Mouse (Mus musculus): ENCODE measurements around the gene Pmp22. TPM values are rescaled to one million over a fixed set of nuclear protein-coding genes. Genes with fewer than 3 reads are reported as not detected.

Gene Pmp22
- 55.0 and 57.8 TPM in 2 replicates for polyA plus RNA-seq (2011; ENCODE audit: insufficient read depth, insufficient read length, low read depth, missing spikeins)

- Histone ChIP-seq H3K9ac (ENCODE audit: low read depth, poor library complexity, severe bottlenecking) (no peak within 1 kb of the TSS), H3K4me3 (ENCODE audit: low read depth, low read length) (no peak within 1 kb of the TSS), H3K4me1 (ENCODE audit: control insufficient read depth, insufficient read depth, low read length) (peaks cover 2% of the 10 kb centered on the region), H3K36me3 (ENCODE audit: control insufficient read depth, insufficient read depth, low read length, poor library complexity, severe bottlenecking) (no peaks in the 10 kb centered on the region), H3K27ac (ENCODE audit: insufficient read depth, low read length) (no peak within 1 kb of the TSS), H3K9me3 (replicated peaks; ENCODE audit: control insufficient read depth, insufficient read depth, low read length, poor library complexity, severe bottlenecking) (no peaks in the 10 kb centered on the region), H3K27me3 (ENCODE audit: control insufficient read depth, insufficient read depth, low read length, poor library complexity, severe bottlenecking) (0 out of 2 replicates have a peak, but pooled peaks cover 8% of the 10 kb centered on the region)
- TF ChIP-seq EP300 (IDR thresholded peaks at IDR 0.05; ENCODE audit: insufficient read depth, low read depth, low read length) = no peak
- TF ChIP-seq POLR2A (IDR thresholded peaks at IDR 0.05; ENCODE audit: insufficient read depth, low read length) = no peak
- no peak for TF ChIP-seq CTCF (IDR thresholded peaks at IDR 0.05; ENCODE audit: low read depth, low read length)
Observed at GRCm38 (mm10) chr11:63128784-63129183, at the start of gene Pmp22. TSS of gene Pmp22 (plus strand) at chr11:63128982.

GRCm38 (mm10) chr11:63084536-63084935, 44.2 kb upstream of the Pmp22 start:
- H3K4me1 ChIP-seq (ENCODE audit: control insufficient read depth, insufficient read depth, low read length) = no peaks in the 10 kb centered on the region
- H3K27ac ChIP-seq (ENCODE audit: insufficient read depth, low read length) = no peak overlapping the region
- peaks cover 5% of the 10 kb centered on the region; the same call in 1 of the 2 replicates for H3K9me3 ChIP-seq (replicated peaks; ENCODE audit: control insufficient read depth, insufficient read depth, low read length, poor library complexity, severe bottlenecking)
- H3K36me3 ChIP-seq (ENCODE audit: control insufficient read depth, insufficient read depth, low read length, poor library complexity, severe bottlenecking) = no peaks in the 10 kb centered on the region
- no peaks in the 10 kb centered on the region; the same call in 1 of the 2 replicates for H3K27me3 ChIP-seq (ENCODE audit: control insufficient read depth, insufficient read depth, low read length, poor library complexity, severe bottlenecking)
- peak; percentile 8 for TF ChIP-seq CTCF (IDR thresholded peaks at IDR 0.05; ENCODE audit: low read depth, low read length)
- TF ChIP-seq EP300 (IDR thresholded peaks at IDR 0.05; ENCODE audit: insufficient read depth, low read depth, low read length) = no peak
- TF ChIP-seq POLR2A (IDR thresholded peaks at IDR 0.05; ENCODE audit: insufficient read depth, low read length) = no peak
- H3K9ac ChIP-seq (ENCODE audit: low read depth, poor library complexity, severe bottlenecking) = no peak overlapping the region
- no peak overlapping the region for H3K4me3 ChIP-seq (ENCODE audit: low read depth, low read length)

GRCm38 (mm10) chr11:63088672-63089071, 40.1 kb upstream of the Pmp22 start:
- TF ChIP-seq CTCF (IDR thresholded peaks at IDR 0.05; ENCODE audit: low read depth, low read length) = no peak
- TF ChIP-seq EP300 (IDR thresholded peaks at IDR 0.05; ENCODE audit: insufficient read depth, low read depth, low read length) = no peak
- TF ChIP-seq POLR2A (IDR thresholded peaks at IDR 0.05; ENCODE audit: insufficient read depth, low read length) = no peak
- H3K4me1 ChIP-seq (ENCODE audit: control insufficient read depth, insufficient read depth, low read length) = no peaks in the 10 kb centered on the region
- H3K4me3 ChIP-seq (ENCODE audit: low read depth, low read length) = no peak overlapping the region

GRCm38 (mm10) chr11:63090210-63090609, 38.6 kb upstream of the Pmp22 start:
- Histone ChIP-seq H3K4me1 (ENCODE audit: control insufficient read depth, insufficient read depth, low read length) (no peaks in the 10 kb centered on the region), H3K9me3 (replicated peaks; ENCODE audit: control insufficient read depth, insufficient read depth, low read length, poor library complexity, severe bottlenecking) (peaks cover 5% of the 10 kb centered on the region; the same call in 1 of the 2 replicates), H3K27ac (ENCODE audit: insufficient read depth, low read length) (no peak overlapping the region), H3K36me3 (ENCODE audit: control insufficient read depth, insufficient read depth, low read length, poor library complexity, severe bottlenecking) (no peaks in the 10 kb centered on the region), H3K27me3 (ENCODE audit: control insufficient read depth, insufficient read depth, low read length, poor library complexity, severe bottlenecking) (no peaks in the 10 kb centered on the region), H3K4me3 (ENCODE audit: low read depth, low read length) (no peak overlapping the region), H3K9ac (ENCODE audit: low read depth, poor library complexity, severe bottlenecking) (no peak overlapping the region)
- TF ChIP-seq EP300 (IDR thresholded peaks at IDR 0.05; ENCODE audit: insufficient read depth, low read depth, low read length) (no peak), POLR2A (IDR thresholded peaks at IDR 0.05; ENCODE audit: insufficient read depth, low read length) (no peak), CTCF (IDR thresholded peaks at IDR 0.05; ENCODE audit: low read depth, low read length) (no peak)

More at GRCm38 (mm10) chr11:63088672-63089071, 40.1 kb upstream of the Pmp22 start:
- H3K27ac ChIP-seq (ENCODE audit: insufficient read depth, low read length) = no peak overlapping the region
- peaks cover 5% of the 10 kb centered on the region; the same call in 1 of the 2 replicates for H3K9me3 ChIP-seq (replicated peaks; ENCODE audit: control insufficient read depth, insufficient read depth, low read length, poor library complexity, severe bottlenecking)
- H3K36me3 ChIP-seq (ENCODE audit: control insufficient read depth, insufficient read depth, low read length, poor library complexity, severe bottlenecking) = no peaks in the 10 kb centered on the region
- no peaks in the 10 kb centered on the region for H3K27me3 ChIP-seq (ENCODE audit: control insufficient read depth, insufficient read depth, low read length, poor library complexity, severe bottlenecking)
- no peak overlapping the region for H3K9ac ChIP-seq (ENCODE audit: low read depth, poor library complexity, severe bottlenecking)

DNA sequence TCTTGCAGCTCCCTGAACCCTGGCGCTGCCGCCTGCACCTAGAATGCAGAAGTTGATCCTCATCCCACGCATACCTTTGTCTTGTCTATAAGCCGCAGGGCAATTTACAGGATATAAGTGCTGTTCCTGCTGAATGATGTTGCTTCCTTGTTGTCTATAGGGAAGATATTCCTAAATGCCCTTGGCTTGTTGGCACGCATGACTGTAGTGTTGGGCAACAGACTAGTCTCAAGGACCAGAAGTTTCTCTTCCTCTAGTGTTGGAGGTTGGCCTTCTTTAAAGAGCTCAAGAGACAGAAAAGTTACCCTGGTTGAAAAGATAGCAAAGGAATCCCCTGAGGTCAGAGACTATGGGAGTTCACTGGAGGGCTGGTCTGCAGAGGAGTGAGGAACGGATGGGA, 37.8 kb upstream of the Pmp22 start:
- H3K27me3 ChIP-seq (ENCODE audit: control insufficient read depth, insufficient read depth, low read length, poor library complexity, severe bottlenecking) = no peaks in the 10 kb centered on the region
- H3K9me3 ChIP-seq (replicated peaks; ENCODE audit: control insufficient read depth, insufficient read depth, low read length, poor library complexity, severe bottlenecking) = peaks cover 5% of the 10 kb centered on the region; the same call in 1 of the 2 replicates
- no peak overlapping the region for H3K27ac ChIP-seq (ENCODE audit: insufficient read depth, low read length)
- no peaks in the 10 kb centered on the region for H3K4me1 ChIP-seq (ENCODE audit: control insufficient read depth, insufficient read depth, low read length)
- H3K36me3 ChIP-seq (ENCODE audit: control insufficient read depth, insufficient read depth, low read length, poor library complexity, severe bottlenecking) = no peaks in the 10 kb centered on the region
- H3K4me3 ChIP-seq (ENCODE audit: low read depth, low read length) = no peak overlapping the region
- no peak overlapping the region for H3K9ac ChIP-seq (ENCODE audit: low read depth, poor library complexity, severe bottlenecking)
- TF ChIP-seq EP300 (IDR thresholded peaks at IDR 0.05; ENCODE audit: insufficient read depth, low read depth, low read length) (no peak), CTCF (IDR thresholded peaks at IDR 0.05; ENCODE audit: low read depth, low read length) (no peak), POLR2A (IDR thresholded peaks at IDR 0.05; ENCODE audit: insufficient read depth, low read length) (no peak)

- no peaks in the 10 kb centered on the region for H3K36me3 ChIP-seq (ENCODE audit: control insufficient read depth, insufficient read depth, low read length, poor library complexity, severe bottlenecking)
- no peak overlapping the region for H3K9ac ChIP-seq (ENCODE audit: low read depth, poor library complexity, severe bottlenecking)
- no peaks in the 10 kb centered on the region for H3K4me1 ChIP-seq (ENCODE audit: control insufficient read depth, insufficient read depth, low read length)
- H3K4me3 ChIP-seq (ENCODE audit: low read depth, low read length) = no peak overlapping the region
- H3K27me3 ChIP-seq (ENCODE audit: control insufficient read depth, insufficient read depth, low read length, poor library complexity, severe bottlenecking) = no peaks in the 10 kb centered on the region
- TF ChIP-seq EP300 (IDR thresholded peaks at IDR 0.05; ENCODE audit: insufficient read depth, low read depth, low read length) (no peak), POLR2A (IDR thresholded peaks at IDR 0.05; ENCODE audit: insufficient read depth, low read length) (no peak), CTCF (IDR thresholded peaks at IDR 0.05; ENCODE audit: low read depth, low read length) (no peak)
- H3K27ac ChIP-seq (ENCODE audit: insufficient read depth, low read length) = no peak overlapping the region
- H3K9me3 ChIP-seq (replicated peaks; ENCODE audit: control insufficient read depth, insufficient read depth, low read length, poor library complexity, severe bottlenecking) = peaks cover 5% of the 10 kb centered on the region; the same call in 1 of the 2 replicates
Observed at GRCm38 (mm10) chr11:63092271-63092670, 36.5 kb upstream of the Pmp22 start.
